Mouse (Mus musculus) gastrocnemius, postnatal 4 days (tissue): ENCODE data around the gene 1700020D05Rik. TPM values are rescaled to one million over a fixed set of nuclear protein-coding genes. Genes with fewer than 3 reads are reported as not detected.

Experiments
- DNase-seq, 2 experiments: peaks; one replicate each; pipeline ENCODE4 v3.0.0; 2021 to 2022; ENCODE audit warnings: low spot score in 2 of 2, mixed read lengths in 2 of 2
- total RNA-seq, 2 experiments: library from RNA; stranded (reverse); gene quantifications; 2 replicates each; pipeline ENCODE4 v1.2.3; 2021

1700020D05Rik gene
- total RNA-seq, 2 experiments from 2014 or later = 1.3 to 1.8 TPM

DNA sequence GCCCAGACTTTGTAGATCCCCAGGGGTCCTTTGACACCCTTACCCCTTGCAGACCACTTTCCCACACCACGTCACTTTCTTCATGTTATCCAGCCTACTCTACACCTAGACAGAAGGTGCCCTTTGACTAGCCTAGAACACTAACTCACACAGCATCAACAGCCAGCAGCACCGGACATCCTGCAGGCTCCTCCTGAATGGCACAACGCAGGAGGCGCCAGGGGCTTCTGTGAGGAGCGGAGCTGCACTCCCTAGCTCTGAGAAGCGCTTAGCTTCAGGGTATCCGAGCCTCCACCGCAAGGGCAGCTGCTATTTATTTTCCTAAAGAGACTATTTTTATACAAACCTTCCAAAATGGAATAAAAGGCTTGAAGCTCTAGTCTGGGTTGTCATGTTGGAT lies 48.0 kb downstream of the 1700020D05Rik start:
- no peak for DNase-seq

DNA sequence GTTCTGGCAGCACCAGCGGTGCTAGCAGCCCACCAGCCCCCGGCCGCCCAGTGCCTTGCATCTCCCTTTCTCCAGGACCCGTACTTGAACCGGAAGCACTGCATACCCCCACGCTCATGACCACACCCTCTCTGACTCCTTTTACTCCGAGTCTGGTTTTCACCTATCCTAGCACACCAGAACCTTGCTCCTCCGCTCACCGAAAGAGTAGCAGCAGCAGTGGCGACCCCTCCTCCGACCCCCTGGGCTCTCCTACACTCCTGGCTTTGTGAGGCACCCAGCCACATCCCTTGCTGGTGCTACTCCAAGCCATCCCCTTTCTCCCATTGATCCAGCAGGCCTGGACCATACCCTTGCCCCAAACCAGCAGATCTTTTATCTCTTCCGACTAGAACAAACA lies 48.5 kb downstream of the 1700020D05Rik start:
- DNase-seq = no peak

Other genes starting within 250 kb of the 1700020D05Rik start
- gene Pacs1, start 230.7 kb downstream of the 1700020D05Rik start, total RNA-seq = 10 to 100 TPM; 19.0 to 20.4 TPM
- 100 to 1,000 TPM; 114 to 120 TPM for gene Sf3b2, start 208.3 kb downstream of the 1700020D05Rik start, total RNA-seq
- gene Gal3st3, start 205.5 kb downstream of the 1700020D05Rik start, total RNA-seq = under 1 TPM; 0.18 to 0.22 TPM
- not detected for gene Catsper1, start 168.0 kb downstream of the 1700020D05Rik start, total RNA-seq
- 1 to 10 TPM; 1.3 to 1.7 TPM for gene Cst6, start 154.2 kb downstream of the 1700020D05Rik start, total RNA-seq
- 10 to 100 TPM; 23.7 to 23.8 TPM for gene Eif1ad, start 137.0 kb downstream of the 1700020D05Rik start, total RNA-seq
- gene Banf1, start 136.6 kb downstream of the 1700020D05Rik start, total RNA-seq = 100 to 1,000 TPM; 131 to 137 TPM
- gene Sart1, start 115.1 kb downstream of the 1700020D05Rik start, total RNA-seq = 10 to 100 TPM; 53.3 to 56.8 TPM
- gene Tsga10ip, start 101.3 kb downstream of the 1700020D05Rik start, total RNA-seq = not detected
- 100 to 1,000 TPM; 344 to 358 TPM for gene Drap1, start 78.8 kb downstream of the 1700020D05Rik start, total RNA-seq
- gene AI837181, start 78.6 kb downstream of the 1700020D05Rik start, total RNA-seq = 10 to 100 TPM; 52.0 to 55.7 TPM
- gene Fosl1, start 56.2 kb downstream of the 1700020D05Rik start, total RNA-seq = not detected
- gene Ccdc85b, start 45.9 kb downstream of the 1700020D05Rik start, total RNA-seq = 1 to 10 TPM; 8.0 to 8.4 TPM
- 10 to 100 TPM; 62.3 to 71.1 TPM for gene Fibp, start 43.2 kb downstream of the 1700020D05Rik start, total RNA-seq
- gene Ctsw, start 35.3 kb downstream of the 1700020D05Rik start, total RNA-seq = under 1 TPM in 1 of 2 experiments, not detected in 1; 0.16 TPM
- gene Efemp2, start 29.8 kb downstream of the 1700020D05Rik start, total RNA-seq = 10 to 100 TPM; 57.2 to 68.1 TPM
- 10 to 100 TPM; 28.9 to 30.9 TPM for gene Mus81, start 15.4 kb downstream of the 1700020D05Rik start, total RNA-seq
- gene Cfl1, start 13.3 kb downstream of the 1700020D05Rik start, total RNA-seq = 100 to 1,000 TPM; 557 to 593 TPM
- gene Snx32, start 6.8 kb upstream of the 1700020D05Rik start, total RNA-seq = 1 to 10 TPM; 8.4 to 9.3 TPM
- gene Ovol1, start 56.9 kb upstream of the 1700020D05Rik start, total RNA-seq = not detected
- gene Ap5b1, start 64.2 kb upstream of the 1700020D05Rik start, total RNA-seq = 1 to 10 TPM; 3.1 to 3.2 TPM
- 10 to 100 TPM; 55.2 to 67.2 TPM for gene Rnaseh2c, start 98.1 kb upstream of the 1700020D05Rik start, total RNA-seq
- 10 to 100 TPM; 50.1 to 54.4 TPM for gene Kat5, start 106.5 kb upstream of the 1700020D05Rik start, total RNA-seq
- 10 to 100 TPM; 35.9 to 39.1 TPM for gene Rela, start 133.7 kb upstream of the 1700020D05Rik start, total RNA-seq
- 10 to 100 TPM; 47.7 to 52.2 TPM for gene Sipa1, start 159.9 kb upstream of the 1700020D05Rik start, total RNA-seq
- 10 to 100 TPM; 29.7 to 30.2 TPM for gene Map3k11, start 185.0 kb upstream of the 1700020D05Rik start, total RNA-seq
- 10 to 100 TPM; 37.1 to 40.5 TPM for gene Pcnx3, start 185.1 kb upstream of the 1700020D05Rik start, total RNA-seq
- gene Kcnk7, start 200.6 kb upstream of the 1700020D05Rik start, total RNA-seq = not detected
- 100 to 1,000 TPM; 250 to 260 TPM for gene Ehbp1l1, start 222.5 kb upstream of the 1700020D05Rik start, total RNA-seq
- 10 to 100 TPM; 58.8 to 59.1 TPM for gene Fam89b, start 225.9 kb upstream of the 1700020D05Rik start, total RNA-seq
- 100 to 1,000 TPM; 116 to 137 TPM for gene Ltbp3, start 237.1 kb upstream of the 1700020D05Rik start, total RNA-seq